20 mouse cellular contexts compared by ENCODE assay signal in the genomic region with DNA sequence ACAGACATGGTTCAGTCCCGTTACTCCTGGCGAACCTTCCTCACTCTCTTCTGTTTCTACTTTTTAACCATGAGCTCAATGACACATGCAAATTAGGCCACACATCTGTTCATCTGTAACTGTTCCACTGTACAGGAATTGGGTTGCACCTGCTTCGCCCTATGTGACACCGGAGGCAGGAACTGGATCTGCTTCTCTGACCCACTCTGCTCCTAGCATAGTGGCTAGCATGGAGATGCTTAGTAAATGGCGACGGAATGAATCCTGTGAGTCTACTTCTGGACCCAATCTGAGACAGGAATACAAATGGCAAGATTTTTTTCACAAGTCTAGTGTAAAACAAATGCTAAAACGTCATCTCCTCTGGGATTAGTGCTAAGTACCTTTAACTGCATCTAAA.
DNase-seq lines count a peak whose midpoint lies in the region; ATAC-seq and TF ChIP-seq lines count a peak whose summit lies in the region.
"Had no signal": no experiment of that assay in that cellular context is flagged by ENCODE, and none has a peak within 500 bp of the region (broad histone marks: within the 10 kb centered on the region; RNA-seq: fewer than 3 reads in every experiment).

No protein-coding gene starts in this region.

- no peak for ATAC-seq in hindbrain, embryonic 13.5 days (ENCODE audit: low FRiP score)
- ATAC-seq in forebrain, embryonic 14.5 days: peak; percentile 46; the same call in 1 of the 2 replicates
- no peak for ATAC-seq in hindbrain, postnatal 0 days
- no peak for ATAC-seq in liver, embryonic 11.5 days (replicated peaks; ENCODE audit: low FRiP score)
- no peak for ATAC-seq in megakaryocyte, adult 5-6 weeks (ENCODE audit: poor library complexity, severe bottlenecking)
- ATAC-seq: intestine, embryonic 16.5 days; liver, embryonic 12.5 days had no signal

- no peaks in the 10 kb centered on the region for H3K27me3 ChIP-seq in hindbrain, embryonic 10.5 days (ENCODE audit: insufficient read depth, poor library complexity, severe bottlenecking)
- no peaks in the 10 kb centered on the region for H3K27me3 ChIP-seq in hindbrain, embryonic 13.5 days
- H3K27me3 ChIP-seq in forebrain, embryonic 14.5 days (replicated peaks; ENCODE audit: control insufficient read depth, insufficient read depth, low read length): no peaks in the 10 kb centered on the region
- H3K27me3 ChIP-seq in hindbrain, postnatal 0 days (ENCODE audit: insufficient read depth, low read length): no peaks in the 10 kb centered on the region
- no peaks in the 10 kb centered on the region for H3K27me3 ChIP-seq in liver, embryonic 11.5 days (replicated peaks; ENCODE audit: control insufficient read depth, insufficient read depth, low read length)
- H3K27me3 ChIP-seq: liver, embryonic 12.5 days; lung, embryonic 15.5 days; neural tube, embryonic 12.5 days had no signal

- no peaks in the 10 kb centered on the region for H3K9me3 ChIP-seq in hindbrain, embryonic 10.5 days
- no peaks in the 10 kb centered on the region for H3K9me3 ChIP-seq in hindbrain, embryonic 13.5 days
- no peaks in the 10 kb centered on the region for H3K9me3 ChIP-seq in forebrain, embryonic 14.5 days (replicated peaks; ENCODE audit: control insufficient read depth, low read length)
- no peaks in the 10 kb centered on the region for H3K9me3 ChIP-seq in hindbrain, postnatal 0 days (ENCODE audit: low read length)
- no peaks in the 10 kb centered on the region for H3K9me3 ChIP-seq in liver, embryonic 11.5 days (ENCODE audit: control insufficient read depth, low read length)
- H3K9me3 ChIP-seq: heart, embryonic 10.5 days; liver, embryonic 12.5 days; lung, embryonic 15.5 days; neural tube, embryonic 12.5 days had no signal

- H3K9ac ChIP-seq in hindbrain, embryonic 13.5 days: no peak overlapping the region
- no peak overlapping the region for H3K9ac ChIP-seq in forebrain, embryonic 14.5 days (ENCODE audit: low read length)
- no peak overlapping the region for H3K9ac ChIP-seq in hindbrain, postnatal 0 days (replicated peaks; ENCODE audit: low read length)
- no peak overlapping the region for H3K9ac ChIP-seq in liver, embryonic 11.5 days (ENCODE audit: low read depth, low read length)
- H3K9ac ChIP-seq: liver, embryonic 12.5 days; lung, embryonic 15.5 days; neural tube, embryonic 12.5 days had no signal

- no peak for DNase-seq in hindbrain, embryonic 10.5 days (ENCODE audit: low spot score)
- DNase-seq in forebrain, embryonic 14.5 days (ENCODE audit: low spot score): peak; percentile 53
- peak; percentile 28 for DNase-seq in hindbrain, postnatal 0 days (ENCODE audit: low spot score)
- peak; percentile 27 for DNase-seq in retina, embryonic 14.5 days (ENCODE audit: low spot score)
- no peak for DNase-seq in liver, embryonic 11.5 days (ENCODE audit: low spot score)
- DNase-seq: adrenal gland, postnatal 14 days; cerebellum, postnatal 36 days; gastrocnemius, postnatal 36 days; heart, postnatal 10 days; layer of hippocampus, postnatal 36 days; right cerebral cortex, postnatal 25 days had no signal

- WGBS in hindbrain, embryonic 10.5 days: 70% methylated on average over 7 of the region's 7 CpGs
- 52% methylated on average over 7 of the region's 7 CpGs for WGBS in hindbrain, embryonic 13.5 days
- 28% methylated on average over 7 of the region's 7 CpGs for WGBS in forebrain, embryonic 14.5 days
- 47% methylated on average over 7 of the region's 7 CpGs for WGBS in hindbrain, postnatal 0 days
- WGBS in liver, embryonic 11.5 days: 74% methylated on average over 7 of the region's 7 CpGs

- no peaks in the 10 kb centered on the region for H3K36me3 ChIP-seq in hindbrain, embryonic 10.5 days
- no peaks in the 10 kb centered on the region for H3K36me3 ChIP-seq in hindbrain, embryonic 13.5 days
- H3K36me3 ChIP-seq in forebrain, embryonic 14.5 days (ENCODE audit: control insufficient read depth, insufficient read depth, low read length): no peaks in the 10 kb centered on the region
- H3K36me3 ChIP-seq in hindbrain, postnatal 0 days (ENCODE audit: insufficient read depth, low read length): no peaks in the 10 kb centered on the region
- H3K36me3 ChIP-seq in liver, embryonic 11.5 days (ENCODE audit: control insufficient read depth, insufficient read depth, low read length): no peaks in the 10 kb centered on the region
- H3K36me3 ChIP-seq: heart, embryonic 10.5 days; liver, embryonic 12.5 days; lung, embryonic 15.5 days; neural tube, embryonic 12.5 days had no signal

- TF ChIP-seq CTCF in hindbrain, postnatal 0 days (IDR thresholded peaks at IDR 0.05; ENCODE audit: low read depth): no peak

- no peak overlapping the region for H3K4me3 ChIP-seq in hindbrain, embryonic 10.5 days
- no peak overlapping the region for H3K4me3 ChIP-seq in hindbrain, embryonic 13.5 days
- no peak overlapping the region for H3K4me3 ChIP-seq in forebrain, embryonic 14.5 days (ENCODE audit: low read depth, low read length)
- no peak overlapping the region for H3K4me3 ChIP-seq in hindbrain, postnatal 0 days (ENCODE audit: low read length)
- H3K4me3 ChIP-seq in liver, embryonic 11.5 days (ENCODE audit: low read depth, low read length): no peak overlapping the region
- H3K4me3 ChIP-seq: heart, embryonic 10.5 days; liver, embryonic 12.5 days; lung, embryonic 15.5 days; neural tube, embryonic 12.5 days had no signal

- H3K4me1 ChIP-seq in hindbrain, embryonic 10.5 days (replicated peaks): peaks cover 24% of the 10 kb centered on the region
- peaks cover 18% of the 10 kb centered on the region for H3K4me1 ChIP-seq in hindbrain, embryonic 13.5 days (replicated peaks)
- H3K4me1 ChIP-seq in forebrain, embryonic 14.5 days (ENCODE audit: control insufficient read depth, insufficient read depth, low read length): peaks cover 16% of the 10 kb centered on the region
- H3K4me1 ChIP-seq in hindbrain, postnatal 0 days (ENCODE audit: insufficient read depth, low read length): peaks cover 5% of the 10 kb centered on the region; the same call in 1 of the 2 replicates
- H3K4me1 ChIP-seq in liver, embryonic 11.5 days (replicated peaks; ENCODE audit: control insufficient read depth, insufficient read depth, low read length): no peaks in the 10 kb centered on the region
- H3K4me1 ChIP-seq: heart, embryonic 10.5 days; liver, embryonic 12.5 days; lung, embryonic 15.5 days had no signal

- peak overlapping the region; percentile 67 for H3K27ac ChIP-seq in hindbrain, embryonic 10.5 days
- no peak overlapping the region; the same call in 1 of the 2 replicates for H3K27ac ChIP-seq in hindbrain, embryonic 13.5 days
- peak overlapping the region; percentile 4; the same call in 1 of the 2 replicates for H3K27ac ChIP-seq in forebrain, embryonic 14.5 days (ENCODE audit: low read depth, low read length)
- H3K27ac ChIP-seq in hindbrain, postnatal 0 days: peak overlapping the region; percentile 32; the same call in 1 of the 2 replicates
- no peak overlapping the region for H3K27ac ChIP-seq in liver, embryonic 11.5 days (ENCODE audit: low read depth, low read length)
- H3K27ac ChIP-seq: heart, embryonic 10.5 days; liver, embryonic 12.5 days; lung, embryonic 15.5 days; macrophage; neural tube, embryonic 12.5 days; stomach, postnatal 0 days had no signal

- H3K4me2 ChIP-seq in hindbrain, embryonic 13.5 days: no peak overlapping the region
- H3K4me2 ChIP-seq in forebrain, embryonic 14.5 days (ENCODE audit: low read length): no peak overlapping the region
- H3K4me2 ChIP-seq in hindbrain, postnatal 0 days (ENCODE audit: low read depth, low read length): no peak overlapping the region
- no peak overlapping the region for H3K4me2 ChIP-seq in liver, embryonic 11.5 days
- H3K4me2 ChIP-seq: liver, embryonic 12.5 days; lung, embryonic 15.5 days; neural tube, embryonic 12.5 days had no signal

Comparison
In these comparisons a context has a peak if more than half of its experiments do, and no peak if none do; other contexts are left out.
1. DNase-seq: peak in forebrain, embryonic 14.5 days (single experiment), hindbrain, postnatal 0 days (single experiment) and retina, embryonic 14.5 days (single experiment); none in hindbrain, embryonic 10.5 days (single experiment) and liver, embryonic 11.5 days (single experiment).
2. H3K27ac ChIP-seq: peak in hindbrain, embryonic 10.5 days (single experiment), forebrain, embryonic 14.5 days (single experiment) and hindbrain, postnatal 0 days (single experiment); none in hindbrain, embryonic 13.5 days (single experiment) and liver, embryonic 11.5 days (single experiment).